Mouse (Mus musculus) midbrain, embryonic 11.5 days (tissue): Measurements from ENCODE around the gene Cdh23. TPM values are rescaled to one million over a fixed set of nuclear protein-coding genes. Genes with fewer than 3 reads are reported as not detected.
"Not testable (repeated sequence)": the region's sequence is repeated elsewhere in the genome, so short reads cannot be mapped to it uniquely, and the experiment has no call there.

ENCODE experiments used
- ATAC-seq: fragments of 200-750 bp; cut with Nextera tagmentation; 2 replicates; pipeline ENCODE4 v1.8.0; 2017; ENCODE audit warnings: moderate TSS enrichment, moderate library complexity; ENCODE audit not compliant: low FRiP score
- DNase-seq: peaks from one replicate; pipeline ENCODE4 v3.0.0; 2015; ENCODE audit warnings: low spot score; ENCODE audit errors: missing footprints
- H3K27ac ChIP-seq: fragments of 300-500 bp; sonication (generic); 2 replicates; pipeline ENCODE4 v1.5.1; 2014; ENCODE audit warnings: low read depth, low read length
- H3K27me3 ChIP-seq: fragments of 300-500 bp; sonication (generic); 2 replicates; pipeline ENCODE4 v1.6.1; 2014; ENCODE audit warnings: mild to moderate bottlenecking, low read length, moderate library complexity, mixed read lengths; ENCODE audit not compliant: control insufficient read depth, insufficient read depth
- H3K36me3 ChIP-seq: fragments of 300-500 bp; sonication (generic); 2 replicates; pipeline ENCODE4 v1.6.1; 2014; ENCODE audit warnings: mild to moderate bottlenecking, low read length, moderate library complexity, mixed read lengths; ENCODE audit not compliant: control insufficient read depth, insufficient read depth
- H3K4me1 ChIP-seq: fragments of 300-500 bp; sonication (generic); 2 replicates; pipeline ENCODE4 v1.6.1; 2014; ENCODE audit warnings: low read length; ENCODE audit not compliant: control insufficient read depth, insufficient read depth
- H3K4me2 ChIP-seq: fragments of 300-500 bp; sonication (generic); 2 replicates; pipeline ENCODE4 v1.6.1; 2014; ENCODE audit warnings: mild to moderate bottlenecking, moderate library complexity
- H3K4me3 ChIP-seq: fragments of 300-500 bp; sonication (generic); 2 replicates; pipeline ENCODE4 v1.5.1; 2014; ENCODE audit warnings: low read depth, low read length
- H3K9ac ChIP-seq: fragments of 300-500 bp; sonication (generic); 2 replicates; pipeline ENCODE4 v1.6.1; 2014; ENCODE audit warnings: low read length
- H3K9me3 ChIP-seq: fragments of 300-500 bp; sonication (generic); 2 replicates; pipeline ENCODE4 v1.6.1; 2016; ENCODE audit warnings: low read length; ENCODE audit not compliant: control insufficient read depth
- WGBS: fragments of 180-500 bp; shearing (Covaris S2); extraction: QIAGEN DNeasy Blood & Tissue Kit; methylation state at CpG from one replicate; pipeline ENCODE4 v1.1.7; 2014; 5-methylcytosine and 5-hydroxymethylcytosine counted together
- polyA plus RNA-seq: library from polyadenylated mRNA; unstranded; fragments of >200 nt; fragmentation: Nextera tagmentation; extraction: Ambion mirVana; gene quantifications from 2 replicates; pipeline ENCODE4 v1.2.1, GENCODE M21; 2014

Cdh23 gene
- polyA plus RNA-seq, 1 experiment from 2014 or later, result 0.71 TPM

- no peak for DNase-seq
- H3K27me3 ChIP-seq, result no peaks in the 10 kb centered on the region; the same call in 1 of the 2 replicates
- H3K9me3 ChIP-seq, result no peaks in the 10 kb centered on the region
- no peaks in the 10 kb centered on the region for H3K36me3 ChIP-seq
- no peak overlapping the region for H3K27ac ChIP-seq
- 46% methylated on average over 12 of the region's 12 CpGs for WGBS
- no peak overlapping the region for H3K9ac ChIP-seq
- H3K4me2 ChIP-seq, result no peak overlapping the region
- ATAC-seq, result no peak
- no peak overlapping the region for H3K4me3 ChIP-seq
- no peaks in the 10 kb centered on the region for H3K4me1 ChIP-seq
Observed at GRCm38 (mm10) chr10:60721640-60722039, 25.4 kb upstream of the Cdh23 start.

- peaks cover 4% of the 10 kb centered on the region; the same call in 1 of the 2 replicates for H3K36me3 ChIP-seq
- 78% methylated on average over 5 of the region's 5 CpGs for WGBS
- H3K4me1 ChIP-seq, result no peaks in the 10 kb centered on the region
- ATAC-seq (no peak), DNase-seq (no peak)
- H3K4me3 ChIP-seq, result no peak overlapping the region
- H3K27ac ChIP-seq, result no peak overlapping the region
- no peaks in the 10 kb centered on the region; the same call in 1 of the 2 replicates for H3K27me3 ChIP-seq
- H3K9ac ChIP-seq, result no peak overlapping the region
- no peaks in the 10 kb centered on the region for H3K9me3 ChIP-seq
- H3K4me2 ChIP-seq, result no peak overlapping the region
Observed at GRCm38 (mm10) chr10:60720461-60720860, 24.2 kb upstream of the Cdh23 start.

- Histone ChIP-seq H3K9me3 (no peaks in the 10 kb centered on the region; the same call in 1 of the 2 replicates), H3K27ac (no peak overlapping the region), H3K4me1 (no peaks in the 10 kb centered on the region), H3K9ac (no peak overlapping the region), H3K27me3 (no peaks in the 10 kb centered on the region; the same call in 1 of the 2 replicates), H3K4me3 (no peak overlapping the region), H3K4me2 (no peak overlapping the region), H3K36me3 (peaks cover 4% of the 10 kb centered on the region; the same call in 1 of the 2 replicates)
- WGBS, result 87% methylated on average over 2 of the region's 2 CpGs
- no peak for DNase-seq
- ATAC-seq, result no peak
Observed at GRCm38 (mm10) chr10:60718491-60718890, 22.2 kb upstream of the Cdh23 start.

GRCm38 (mm10) chr10:60716449-60716848, 20.2 kb upstream of the Cdh23 start:
- ATAC-seq, result no peak
- Histone ChIP-seq H3K36me3 (peaks cover 4% of the 10 kb centered on the region; the same call in 1 of the 2 replicates), H3K4me2 (no peak overlapping the region), H3K27me3 (no peaks in the 10 kb centered on the region), H3K27ac (no peak overlapping the region), H3K4me1 (no peaks in the 10 kb centered on the region), H3K9ac (no peak overlapping the region), H3K9me3 (no peaks in the 10 kb centered on the region; the same call in 1 of the 2 replicates), H3K4me3 (no peak overlapping the region)
- DNase-seq, result no peak
- 83% methylated on average over 3 of the region's 3 CpGs for WGBS

GRCm38 (mm10) chr10:60712299-60712698, 16.0 kb upstream of the Cdh23 start:
- not testable (repeated sequence) for ATAC-seq, H3K27me3 ChIP-seq, H3K4me1 ChIP-seq, H3K4me2 ChIP-seq, DNase-seq, H3K4me3 ChIP-seq, H3K9me3 ChIP-seq, H3K36me3 ChIP-seq, H3K9ac ChIP-seq, H3K27ac ChIP-seq
- WGBS, result 72% methylated on average over 8 of the region's 8 CpGs

GRCm38 (mm10) chr10:60708837-60709236, 12.5 kb upstream of the Cdh23 start:
- Histone ChIP-seq H3K9ac (no peak overlapping the region), H3K27me3 (no peaks in the 10 kb centered on the region), H3K4me3 (no peak overlapping the region), H3K27ac (no peak overlapping the region), H3K4me1 (no peaks in the 10 kb centered on the region), H3K9me3 (no peaks in the 10 kb centered on the region; the same call in 1 of the 2 replicates), H3K4me2 (no peak overlapping the region), H3K36me3 (no peaks in the 10 kb centered on the region)
- DNase-seq (no peak), ATAC-seq (no peak)
- 76% methylated on average over 5 of the region's 5 CpGs for WGBS

- H3K4me1 ChIP-seq, result no peaks in the 10 kb centered on the region
- H3K36me3 ChIP-seq, result no peaks in the 10 kb centered on the region
- DNase-seq (no peak), ATAC-seq (no peak)
- no peaks in the 10 kb centered on the region for H3K27me3 ChIP-seq
- H3K4me3 ChIP-seq, result no peak overlapping the region
- H3K4me2 ChIP-seq, result no peak overlapping the region
- H3K9ac ChIP-seq, result no peak overlapping the region
- H3K9me3 ChIP-seq, result no peaks in the 10 kb centered on the region
- WGBS, result 84% methylated on average over 4 of the region's 4 CpGs
- H3K27ac ChIP-seq, result no peak overlapping the region
Observed at GRCm38 (mm10) chr10:60706268-60706667, 10.0 kb upstream of the Cdh23 start.

- Histone ChIP-seq H3K4me1 (no peaks in the 10 kb centered on the region), H3K36me3 (no peaks in the 10 kb centered on the region), H3K4me3 (no peak overlapping the region), H3K9me3 (no peaks in the 10 kb centered on the region), H3K27ac (no peak overlapping the region), H3K9ac (no peak overlapping the region), H3K4me2 (no peak overlapping the region), H3K27me3 (no peaks in the 10 kb centered on the region)
- ATAC-seq, result no peak
- no peak for DNase-seq
- WGBS, result 71% methylated on average over 2 of the region's 2 CpGs
Observed at GRCm38 (mm10) chr10:60705134-60705533, 8.8 kb upstream of the Cdh23 start.

GRCm38 (mm10) chr10:60697775-60698174, 1.5 kb upstream of the Cdh23 start:
- H3K27ac ChIP-seq, result no peak overlapping the region
- no peak overlapping the region for H3K4me2 ChIP-seq
- H3K36me3 ChIP-seq, result no peaks in the 10 kb centered on the region
- H3K27me3 ChIP-seq, result no peaks in the 10 kb centered on the region
- no peak overlapping the region for H3K9ac ChIP-seq
- no peak overlapping the region for H3K4me3 ChIP-seq
- DNase-seq (no peak), ATAC-seq (no peak)
- 87% methylated on average over 6 of the region's 6 CpGs for WGBS
- H3K9me3 ChIP-seq, result no peaks in the 10 kb centered on the region
- no peaks in the 10 kb centered on the region for H3K4me1 ChIP-seq
